Mouse (Mus musculus): ENCODE results near the gene Fmod. TPM values are rescaled to one million over a fixed set of nuclear protein-coding genes. Genes with fewer than 3 reads are reported as not detected.

Fmod gene
- polyA plus RNA-seq, 1 experiment: 3.6 TPM

DNA sequence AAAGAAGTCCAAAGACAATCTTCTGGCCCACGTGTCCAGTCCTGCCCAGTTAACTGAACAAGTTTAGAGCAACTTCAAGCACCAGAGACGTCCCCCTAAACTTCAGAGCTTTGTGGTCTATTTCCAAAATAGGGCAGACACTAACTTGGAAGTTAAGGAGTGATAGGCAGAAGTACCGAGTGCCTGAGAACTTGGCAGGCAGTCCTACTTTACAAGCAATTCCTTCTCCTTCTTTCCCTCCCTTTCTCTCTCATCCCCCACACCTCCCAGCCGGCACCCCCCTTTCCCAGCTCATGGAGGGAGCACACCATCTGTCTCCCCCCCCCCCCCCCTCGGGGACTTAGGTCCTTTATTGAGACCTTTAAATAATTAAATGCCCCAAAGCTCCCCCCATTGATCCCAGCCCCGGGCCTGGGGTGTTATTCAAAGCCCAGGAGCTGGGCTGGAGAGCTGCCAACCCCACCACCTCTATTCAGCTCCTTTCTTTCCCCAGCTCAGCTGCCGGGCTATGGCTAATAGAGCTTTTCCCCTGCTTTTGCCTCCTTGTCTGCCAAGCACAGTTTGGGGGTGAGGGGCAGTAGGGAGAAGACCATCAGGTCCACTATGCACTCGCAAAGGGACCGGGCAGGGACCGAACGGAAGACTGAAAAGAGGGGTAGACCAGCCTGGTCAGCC is 25.5 kb downstream of the Fmod start:
- peak overlapping the region; percentile 29 for H3K27ac ChIP-seq (ENCODE audit: control insufficient read depth, insufficient read depth, low read depth, low read length)
- TF ChIP-seq POLR2A (IDR thresholded peaks at IDR 0.05; ENCODE audit: control insufficient read depth, low read depth, low read length) (no peak), CTCF (IDR thresholded peaks at IDR 0.05; ENCODE audit: control insufficient read depth, insufficient read depth, insufficient replicate concordance, low read depth, low read length) (no peak)
- no peaks in the 10 kb centered on the region for H3K36me3 ChIP-seq (ENCODE audit: control insufficient read depth, insufficient read depth, low read length)
- no peaks in the 10 kb centered on the region for H3K27me3 ChIP-seq (ENCODE audit: control insufficient read depth, insufficient read depth, low read length)
- H3K4me1 ChIP-seq (ENCODE audit: control insufficient read depth, insufficient read depth, low read length): peaks cover 28% of the 10 kb centered on the region
- peak overlapping the region; percentile 42 for H3K4me3 ChIP-seq (ENCODE audit: control insufficient read depth, low read depth, low read length)

DNA sequence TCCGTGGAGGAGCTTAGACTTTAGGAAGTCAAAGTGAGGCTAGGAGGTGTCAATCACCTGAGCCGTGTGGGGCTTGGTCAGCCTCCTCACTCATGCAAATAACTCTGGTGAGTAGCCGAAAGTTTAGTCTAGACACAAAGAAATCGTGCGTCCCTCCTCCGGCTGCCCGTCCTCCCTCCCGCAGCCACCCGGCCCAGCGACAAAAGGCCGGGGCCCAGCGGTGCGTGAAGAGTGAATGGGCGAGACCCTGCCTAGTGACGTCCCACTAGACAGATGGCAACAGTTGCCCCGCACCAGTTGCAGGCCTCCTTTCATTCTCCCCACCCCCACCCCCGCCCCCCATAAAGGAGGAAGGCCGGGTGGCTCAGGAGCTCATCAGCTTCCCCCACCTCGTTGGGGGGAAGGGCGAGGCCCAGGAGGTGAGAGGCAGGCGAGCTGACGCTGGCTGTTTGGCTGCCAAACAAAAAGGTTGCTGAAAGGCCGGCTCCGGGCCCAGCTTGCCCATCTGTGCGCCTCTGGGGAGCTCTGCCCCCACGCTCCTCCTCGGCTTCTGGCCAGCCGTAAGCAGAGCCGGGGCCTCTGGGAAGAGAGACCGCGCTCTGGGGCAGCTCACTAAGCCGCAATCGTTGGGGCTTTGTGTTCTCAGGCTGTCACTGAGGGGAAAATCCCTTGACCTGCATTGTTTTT is 26.2 kb downstream of the Fmod start:
- no peak for TF ChIP-seq CTCF (IDR thresholded peaks at IDR 0.05; ENCODE audit: control insufficient read depth, insufficient read depth, insufficient replicate concordance, low read depth, low read length)
- no peak for TF ChIP-seq POLR2A (IDR thresholded peaks at IDR 0.05; ENCODE audit: control insufficient read depth, low read depth, low read length)
- no peaks in the 10 kb centered on the region for H3K27me3 ChIP-seq (ENCODE audit: control insufficient read depth, insufficient read depth, low read length)
- H3K27ac ChIP-seq (ENCODE audit: control insufficient read depth, insufficient read depth, low read depth, low read length): peak overlapping the region; percentile 29
- H3K4me1 ChIP-seq (ENCODE audit: control insufficient read depth, insufficient read depth, low read length): peaks cover 28% of the 10 kb centered on the region
- peak overlapping the region; percentile 42 for H3K4me3 ChIP-seq (ENCODE audit: control insufficient read depth, low read depth, low read length)
- no peaks in the 10 kb centered on the region for H3K36me3 ChIP-seq (ENCODE audit: control insufficient read depth, insufficient read depth, low read length)

DNA sequence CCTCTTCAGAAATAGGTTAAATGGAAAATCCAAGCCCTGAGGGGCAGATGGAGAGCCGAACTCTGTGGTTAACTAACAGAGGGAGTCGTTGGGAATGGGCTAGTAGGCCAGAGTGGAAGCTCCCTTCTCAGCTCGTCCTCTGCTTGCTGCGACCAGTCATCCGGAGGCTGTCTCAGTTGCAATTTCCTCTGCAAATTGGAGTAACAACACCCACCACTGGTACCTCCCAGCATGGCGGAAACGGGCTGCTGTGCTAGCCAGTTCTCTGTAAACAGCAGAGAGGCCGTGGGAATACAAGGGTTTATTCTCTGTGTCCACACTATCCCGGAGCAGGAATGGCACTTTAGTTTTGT is 26.7 kb downstream of the Fmod start:
- Histone ChIP-seq H3K4me3 (ENCODE audit: control insufficient read depth, low read depth, low read length) (0 out of 2 replicates have a peak overlapping the region, but pooled peaks have one; percentile 16), H3K4me1 (ENCODE audit: control insufficient read depth, insufficient read depth, low read length) (peaks cover 28% of the 10 kb centered on the region), H3K27ac (ENCODE audit: control insufficient read depth, insufficient read depth, low read depth, low read length) (peak overlapping the region; percentile 12; the same call in 1 of the 2 replicates), H3K27me3 (ENCODE audit: control insufficient read depth, insufficient read depth, low read length) (no peaks in the 10 kb centered on the region), H3K36me3 (ENCODE audit: control insufficient read depth, insufficient read depth, low read length) (no peaks in the 10 kb centered on the region)
- no peak for TF ChIP-seq CTCF (IDR thresholded peaks at IDR 0.05; ENCODE audit: control insufficient read depth, insufficient read depth, insufficient replicate concordance, low read depth, low read length)
- no peak for TF ChIP-seq POLR2A (IDR thresholded peaks at IDR 0.05; ENCODE audit: control insufficient read depth, low read depth, low read length)

DNA sequence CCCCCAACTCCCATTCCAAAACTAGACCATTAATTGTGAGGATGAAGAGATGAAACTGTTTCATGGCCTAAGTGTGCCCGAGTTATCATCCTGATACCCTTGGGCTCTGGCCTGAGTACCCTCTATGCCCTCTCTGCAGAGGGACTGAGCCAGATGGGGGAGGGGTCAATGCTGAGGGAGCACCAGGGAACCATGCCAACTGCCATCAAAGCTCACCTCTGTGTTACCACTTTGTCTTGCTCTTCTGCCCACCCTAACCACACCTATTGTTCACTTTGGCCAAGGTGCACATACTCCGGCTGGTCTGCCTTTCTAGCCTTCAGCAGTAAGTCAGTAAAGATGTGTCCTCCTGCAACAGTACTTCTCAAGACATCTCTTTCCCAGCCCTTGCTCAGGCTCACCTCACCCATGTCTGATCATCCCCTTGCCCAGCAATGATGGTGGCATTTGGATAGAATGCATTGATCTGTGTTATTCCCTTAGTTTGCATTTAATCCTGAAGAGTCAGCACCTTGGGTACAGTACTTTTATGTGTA is 27.3 kb downstream of the Fmod start:
- no peak overlapping the region for H3K27ac ChIP-seq (ENCODE audit: control insufficient read depth, insufficient read depth, low read depth, low read length)
- peaks cover 28% of the 10 kb centered on the region for H3K4me1 ChIP-seq (ENCODE audit: control insufficient read depth, insufficient read depth, low read length)
- H3K4me3 ChIP-seq (ENCODE audit: control insufficient read depth, low read depth, low read length): no peak overlapping the region
- no peaks in the 10 kb centered on the region for H3K27me3 ChIP-seq (ENCODE audit: control insufficient read depth, insufficient read depth, low read length)
- H3K36me3 ChIP-seq (ENCODE audit: control insufficient read depth, insufficient read depth, low read length): no peaks in the 10 kb centered on the region
- TF ChIP-seq POLR2A (IDR thresholded peaks at IDR 0.05; ENCODE audit: control insufficient read depth, low read depth, low read length) (no peak), CTCF (IDR thresholded peaks at IDR 0.05; ENCODE audit: control insufficient read depth, insufficient read depth, insufficient replicate concordance, low read depth, low read length) (no peak)

DNA sequence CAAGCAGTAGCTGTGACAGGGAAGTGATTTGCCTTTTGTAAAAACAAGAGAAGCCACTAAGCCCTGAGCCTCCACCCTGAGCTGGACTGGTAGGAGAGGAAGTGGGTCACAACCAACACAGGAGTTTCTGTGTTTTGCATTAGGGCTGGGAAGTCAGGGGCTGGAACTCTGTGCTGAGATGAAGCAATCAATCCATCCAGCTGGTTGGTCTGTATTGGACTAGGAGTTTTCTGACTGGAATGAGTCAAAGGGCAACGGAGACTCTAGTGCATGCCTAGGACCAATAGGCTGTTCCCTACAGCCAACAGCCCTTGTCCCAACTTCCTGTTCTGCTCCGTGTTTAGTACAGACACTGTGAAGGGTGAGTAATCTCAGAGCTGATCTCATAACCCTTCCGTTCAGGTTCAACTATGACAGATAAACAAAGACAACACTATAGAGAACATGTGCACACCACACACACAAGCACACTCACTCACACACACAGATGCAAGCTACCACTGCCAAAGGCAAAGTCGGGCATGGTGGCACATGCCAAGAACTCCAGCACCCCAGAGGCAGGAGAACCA is 28.3 kb downstream of the Fmod start:
- no peaks in the 10 kb centered on the region for H3K27me3 ChIP-seq (ENCODE audit: control insufficient read depth, insufficient read depth, low read length)
- TF ChIP-seq POLR2A (IDR thresholded peaks at IDR 0.05; ENCODE audit: control insufficient read depth, low read depth, low read length) (no peak), CTCF (IDR thresholded peaks at IDR 0.05; ENCODE audit: control insufficient read depth, insufficient read depth, insufficient replicate concordance, low read depth, low read length) (no peak)
- no peak overlapping the region for H3K27ac ChIP-seq (ENCODE audit: control insufficient read depth, insufficient read depth, low read depth, low read length)
- no peaks in the 10 kb centered on the region for H3K36me3 ChIP-seq (ENCODE audit: control insufficient read depth, insufficient read depth, low read length)
- H3K4me3 ChIP-seq (ENCODE audit: control insufficient read depth, low read depth, low read length): no peak overlapping the region
- H3K4me1 ChIP-seq (ENCODE audit: control insufficient read depth, insufficient read depth, low read length): peaks cover 23% of the 10 kb centered on the region

DNA sequence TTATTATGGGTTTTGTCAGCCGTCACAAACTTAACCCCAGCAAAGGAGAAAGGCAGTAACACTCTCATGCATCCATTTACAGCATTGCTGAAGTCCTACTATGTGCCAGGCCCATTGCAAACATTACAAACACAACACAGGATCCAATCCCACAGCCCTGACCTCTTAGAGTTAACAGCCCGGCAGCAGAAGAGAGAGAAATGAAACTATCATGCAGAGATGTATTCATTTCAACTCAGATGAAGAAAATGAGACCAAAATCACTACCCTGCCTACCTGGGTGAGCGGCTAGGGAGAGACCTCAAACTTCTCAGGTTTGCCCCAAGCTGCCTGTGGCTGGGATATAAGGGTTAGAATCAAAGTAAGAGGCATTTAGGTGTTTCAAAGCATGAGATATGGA is 29.5 kb downstream of the Fmod start:
- H3K36me3 ChIP-seq (ENCODE audit: control insufficient read depth, insufficient read depth, low read length): no peaks in the 10 kb centered on the region
- H3K4me3 ChIP-seq (ENCODE audit: control insufficient read depth, low read depth, low read length): no peak overlapping the region
- H3K27ac ChIP-seq (ENCODE audit: control insufficient read depth, insufficient read depth, low read depth, low read length): no peak overlapping the region
- no peaks in the 10 kb centered on the region for H3K27me3 ChIP-seq (ENCODE audit: control insufficient read depth, insufficient read depth, low read length)
- peaks cover 13% of the 10 kb centered on the region for H3K4me1 ChIP-seq (ENCODE audit: control insufficient read depth, insufficient read depth, low read length)
- no peak for TF ChIP-seq POLR2A (IDR thresholded peaks at IDR 0.05; ENCODE audit: control insufficient read depth, low read depth, low read length)
- no peak for TF ChIP-seq CTCF (IDR thresholded peaks at IDR 0.05; ENCODE audit: control insufficient read depth, insufficient read depth, insufficient replicate concordance, low read depth, low read length)

DNA sequence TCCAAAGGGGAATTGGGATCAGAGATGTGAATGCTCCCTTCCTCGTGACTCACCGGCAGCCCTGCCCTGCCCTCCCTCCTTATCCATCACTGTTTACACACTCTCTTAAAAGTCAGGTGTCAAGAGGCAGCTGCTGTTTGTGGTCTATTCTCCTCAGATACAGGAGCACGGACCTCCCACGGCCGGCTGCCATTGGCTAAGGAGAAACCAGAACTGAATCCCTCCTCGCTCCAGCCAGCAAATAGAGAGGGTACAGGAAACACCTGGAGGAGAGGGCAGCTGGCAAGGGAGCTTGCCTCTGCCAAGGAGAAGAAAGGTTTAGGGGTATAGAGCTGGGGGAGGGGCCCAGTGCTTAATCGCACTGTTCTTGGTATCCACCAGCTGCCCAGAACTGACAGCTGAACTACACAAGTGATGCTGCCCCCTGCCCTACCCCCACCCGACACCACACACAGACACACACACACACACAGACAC is 30.1 kb downstream of the Fmod start:
- H3K36me3 ChIP-seq (ENCODE audit: control insufficient read depth, insufficient read depth, low read length): no peaks in the 10 kb centered on the region
- no peak overlapping the region for H3K27ac ChIP-seq (ENCODE audit: control insufficient read depth, insufficient read depth, low read depth, low read length)
- H3K4me1 ChIP-seq (ENCODE audit: control insufficient read depth, insufficient read depth, low read length): peaks cover 13% of the 10 kb centered on the region
- no peak overlapping the region for H3K4me3 ChIP-seq (ENCODE audit: control insufficient read depth, low read depth, low read length)
- TF ChIP-seq POLR2A (IDR thresholded peaks at IDR 0.05; ENCODE audit: control insufficient read depth, low read depth, low read length): no peak
- no peak for TF ChIP-seq CTCF (IDR thresholded peaks at IDR 0.05; ENCODE audit: control insufficient read depth, insufficient read depth, insufficient replicate concordance, low read depth, low read length)
- no peaks in the 10 kb centered on the region for H3K27me3 ChIP-seq (ENCODE audit: control insufficient read depth, insufficient read depth, low read length)
